Mouse (Mus musculus): ENCODE measurements around the gene Gldc. TPM values are rescaled to one million over a fixed set of nuclear protein-coding genes. Genes with fewer than 3 reads are reported as not detected.
"Not testable (repeated sequence)": the region's sequence is repeated elsewhere in the genome, so short reads cannot be mapped to it uniquely, and the experiment has no call there.

The Gldc gene
- 18.7 and 22.0 TPM in 2 replicates for polyA plus RNA-seq (2014; fragmentation: Nextera tagmentation; extraction: Ambion mirVana)

DNA sequence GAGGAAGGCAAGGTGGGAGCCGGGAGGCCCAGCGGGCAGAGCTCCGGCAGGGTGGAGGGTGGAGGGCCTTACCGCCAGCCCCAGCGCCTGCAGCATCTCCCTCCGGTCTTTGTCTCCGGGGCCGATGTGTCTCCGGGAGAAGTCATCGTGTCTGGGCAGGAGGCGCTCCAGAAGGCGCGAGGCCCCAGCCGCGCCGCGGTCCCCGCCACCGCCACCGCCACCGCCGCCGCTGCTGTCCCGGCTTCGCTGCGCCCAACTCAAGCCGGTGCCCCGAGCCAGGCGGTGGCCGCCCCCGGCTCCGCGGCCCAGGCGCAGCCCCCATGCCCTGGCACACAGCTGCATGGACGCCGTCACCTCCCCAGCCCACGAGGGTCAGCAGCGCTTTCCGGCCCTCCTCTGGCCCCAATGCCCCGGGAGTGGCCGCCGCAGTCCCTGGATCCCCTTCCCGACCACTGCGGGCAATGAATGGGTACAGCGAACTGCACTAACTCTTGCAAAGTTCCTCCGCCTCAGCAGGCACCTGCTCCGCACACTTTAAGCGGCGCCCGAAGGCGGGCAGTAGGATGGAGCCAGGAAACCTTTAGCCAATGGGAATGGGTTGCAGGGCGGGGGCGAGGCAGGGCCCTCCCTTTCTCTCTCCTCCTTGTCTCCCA is at the start of gene Gldc:
TSS of gene Gldc (minus strand) at position 511 of the 653 bp plus-strand sequence.
- H3K36me3 ChIP-seq (ENCODE audit: control insufficient read depth, insufficient read depth, low read length), result no peaks in the 10 kb centered on the region
- H3K4me3 ChIP-seq (ENCODE audit: low read depth, low read length), result peak within 1 kb of the TSS; percentile 76
- ATAC-seq (ENCODE audit: low FRiP score), result peak; percentile 97
- peak; percentile 83 for DNase-seq (ENCODE audit: low spot score)
- no peaks in the 10 kb centered on the region for H3K9me3 ChIP-seq (ENCODE audit: control insufficient read depth, low read length)
- WGBS, result 0% methylated on average over 46 of the region's 53 CpGs
- peak within 1 kb of the TSS; percentile 95 for H3K4me2 ChIP-seq (replicated peaks; ENCODE audit: low read depth, low read length)
- H3K4me1 ChIP-seq (replicated peaks; ENCODE audit: control insufficient read depth, insufficient read depth, low read length), result no peaks in the 10 kb centered on the region
- H3K27ac ChIP-seq (ENCODE audit: low read depth, low read length), result peak within 1 kb of the TSS; percentile 73; the same call in 1 of the 2 replicates
- H3K27me3 ChIP-seq (ENCODE audit: control insufficient read depth, insufficient read depth, low read length), result no peaks in the 10 kb centered on the region
- H3K9ac ChIP-seq (ENCODE audit: low read depth, low read length), result peak within 1 kb of the TSS; percentile 75

- H3K36me3 ChIP-seq (ENCODE audit: control insufficient read depth, insufficient read depth, low read length); H3K9me3 ChIP-seq (ENCODE audit: control insufficient read depth, low read length); H3K4me2 ChIP-seq (replicated peaks; ENCODE audit: low read depth, low read length); H3K27ac ChIP-seq (ENCODE audit: low read depth, low read length); H3K4me1 ChIP-seq (replicated peaks; ENCODE audit: control insufficient read depth, insufficient read depth, low read length); H3K27me3 ChIP-seq (ENCODE audit: control insufficient read depth, insufficient read depth, low read length); H3K4me3 ChIP-seq (ENCODE audit: low read depth, low read length); ATAC-seq (ENCODE audit: low FRiP score); DNase-seq (ENCODE audit: low spot score); H3K9ac ChIP-seq (ENCODE audit: low read depth, low read length): not testable (repeated sequence)
- WGBS, result 93% methylated on average over 8 of the region's 8 CpGs
Measured at GRCm38 (mm10) chr19:30222593-30222992, 47.4 kb upstream of the Gldc start.

DNA sequence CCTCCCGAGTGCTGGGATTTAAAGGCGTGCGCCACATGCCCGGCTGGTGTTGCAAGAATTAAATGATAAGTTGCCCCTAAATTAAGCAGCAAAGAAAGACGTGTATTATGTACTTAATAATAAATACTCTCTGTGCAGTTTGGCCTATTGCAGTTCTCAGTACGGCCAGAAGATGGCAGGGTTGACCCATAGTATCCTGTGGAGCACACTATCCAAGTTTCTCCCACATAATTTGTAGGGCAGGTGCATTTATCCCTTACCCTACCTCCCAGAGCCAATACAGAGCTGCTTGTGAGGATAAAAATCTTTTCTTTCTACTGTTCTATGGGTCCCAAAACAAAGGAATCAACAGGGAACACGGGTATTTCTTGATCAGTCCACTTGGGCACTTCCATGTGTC is 42.1 kb upstream of the Gldc start:
- ATAC-seq (ENCODE audit: low FRiP score), result no peak
- 32% methylated on average over 7 of the region's 7 CpGs for WGBS
- H3K27me3 ChIP-seq (ENCODE audit: control insufficient read depth, insufficient read depth, low read length), result no peaks in the 10 kb centered on the region

GRCm38 (mm10) chr19:30216186-30216585 is 41.0 kb upstream of the Gldc start:
- H3K27me3 ChIP-seq (ENCODE audit: control insufficient read depth, insufficient read depth, low read length), result no peaks in the 10 kb centered on the region
- H3K36me3 ChIP-seq (ENCODE audit: control insufficient read depth, insufficient read depth, low read length), result no peaks in the 10 kb centered on the region
- H3K9ac ChIP-seq (ENCODE audit: low read depth, low read length), result no peak overlapping the region
- no peak for ATAC-seq (ENCODE audit: low FRiP score)
- H3K4me2 ChIP-seq (replicated peaks; ENCODE audit: low read depth, low read length), result no peak overlapping the region
- H3K4me3 ChIP-seq (ENCODE audit: low read depth, low read length), result no peak overlapping the region
- no peak overlapping the region for H3K27ac ChIP-seq (ENCODE audit: low read depth, low read length)
- WGBS, result 79% methylated on average over 4 of the region's 4 CpGs
- DNase-seq (ENCODE audit: low spot score), result no peak
- no peaks in the 10 kb centered on the region for H3K4me1 ChIP-seq (replicated peaks; ENCODE audit: control insufficient read depth, insufficient read depth, low read length)
- no peaks in the 10 kb centered on the region for H3K9me3 ChIP-seq (ENCODE audit: control insufficient read depth, low read length)

More for the DNA sequence above, 42.1 kb upstream of the Gldc start:
- Histone ChIP-seq H3K4me2 (replicated peaks; ENCODE audit: low read depth, low read length) (no peak overlapping the region), H3K36me3 (ENCODE audit: control insufficient read depth, insufficient read depth, low read length) (no peaks in the 10 kb centered on the region), H3K9ac (ENCODE audit: low read depth, low read length) (no peak overlapping the region), H3K27ac (ENCODE audit: low read depth, low read length) (no peak overlapping the region), H3K4me1 (replicated peaks; ENCODE audit: control insufficient read depth, insufficient read depth, low read length) (no peaks in the 10 kb centered on the region), H3K9me3 (ENCODE audit: control insufficient read depth, low read length) (no peaks in the 10 kb centered on the region), H3K4me3 (ENCODE audit: low read depth, low read length) (no peak overlapping the region)
- DNase-seq (ENCODE audit: low spot score), result peak; percentile 80

GRCm38 (mm10) chr19:30215736-30216135 is 40.5 kb upstream of the Gldc start:
- H3K27ac ChIP-seq (ENCODE audit: low read depth, low read length); H3K4me2 ChIP-seq (replicated peaks; ENCODE audit: low read depth, low read length); H3K4me1 ChIP-seq (replicated peaks; ENCODE audit: control insufficient read depth, insufficient read depth, low read length); H3K36me3 ChIP-seq (ENCODE audit: control insufficient read depth, insufficient read depth, low read length); H3K27me3 ChIP-seq (ENCODE audit: control insufficient read depth, insufficient read depth, low read length); ATAC-seq (ENCODE audit: low FRiP score); H3K9me3 ChIP-seq (ENCODE audit: control insufficient read depth, low read length); DNase-seq (ENCODE audit: low spot score); H3K9ac ChIP-seq (ENCODE audit: low read depth, low read length); H3K4me3 ChIP-seq (ENCODE audit: low read depth, low read length): not testable (repeated sequence)
- WGBS, result 62% methylated on average over 2 of the region's 2 CpGs

- ATAC-seq (ENCODE audit: low FRiP score) (no peak), DNase-seq (ENCODE audit: low spot score) (no peak)
- no peak overlapping the region for H3K9ac ChIP-seq (ENCODE audit: low read depth, low read length)
- H3K27ac ChIP-seq (ENCODE audit: low read depth, low read length), result no peak overlapping the region
- H3K4me2 ChIP-seq (replicated peaks; ENCODE audit: low read depth, low read length), result no peak overlapping the region
- H3K27me3 ChIP-seq (ENCODE audit: control insufficient read depth, insufficient read depth, low read length), result no peaks in the 10 kb centered on the region
- H3K36me3 ChIP-seq (ENCODE audit: control insufficient read depth, insufficient read depth, low read length), result no peaks in the 10 kb centered on the region
- no peak overlapping the region for H3K4me3 ChIP-seq (ENCODE audit: low read depth, low read length)
- no peaks in the 10 kb centered on the region for H3K4me1 ChIP-seq (replicated peaks; ENCODE audit: control insufficient read depth, insufficient read depth, low read length)
- WGBS, result 24% methylated on average over 2 of the region's 2 CpGs
- no peaks in the 10 kb centered on the region for H3K9me3 ChIP-seq (ENCODE audit: control insufficient read depth, low read length)
Measured at GRCm38 (mm10) chr19:30214026-30214425, 38.8 kb upstream of the Gldc start.

DNA sequence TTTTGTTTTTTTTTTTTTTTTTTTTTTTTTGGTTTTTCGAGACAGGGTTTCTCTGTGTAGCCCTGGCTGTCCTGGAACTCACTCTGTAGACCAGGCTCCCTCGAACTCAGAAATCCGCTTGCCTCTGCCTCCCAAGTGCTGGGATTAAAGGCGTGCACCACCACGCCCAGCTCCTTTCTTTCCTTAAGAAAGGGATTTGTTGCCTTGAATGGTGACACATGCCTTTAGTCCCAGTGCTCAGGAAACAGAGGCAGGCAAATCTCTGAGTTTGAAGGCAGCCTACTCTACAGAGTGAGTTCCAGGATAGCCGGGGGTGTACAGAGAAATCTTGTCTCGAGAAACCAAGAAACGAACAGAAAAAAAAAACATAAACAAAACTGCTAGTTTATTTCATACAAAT is 33.8 kb upstream of the Gldc start:
- not testable (repeated sequence) for H3K27me3 ChIP-seq (ENCODE audit: control insufficient read depth, insufficient read depth, low read length); ATAC-seq (ENCODE audit: low FRiP score)

DNA sequence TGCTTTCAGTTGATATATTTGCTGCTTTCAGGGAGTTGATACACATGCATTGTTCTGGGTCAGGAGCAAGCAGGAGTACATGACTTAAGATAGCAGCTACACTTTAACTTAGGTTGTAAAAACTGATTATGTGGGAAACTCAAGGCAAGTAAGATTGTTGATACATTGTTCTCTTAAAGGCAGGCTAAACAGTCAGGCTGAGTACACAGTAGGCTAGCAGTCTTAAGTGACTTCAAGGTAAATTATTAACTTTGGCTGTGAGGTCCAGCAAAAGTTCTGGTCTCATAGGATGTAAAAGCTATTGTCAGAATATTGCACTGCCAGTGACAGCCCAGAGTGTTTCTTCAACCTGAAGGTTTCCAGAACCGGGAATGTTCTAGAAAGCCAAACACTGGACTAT is 31.8 kb upstream of the Gldc start:
- H3K4me3 ChIP-seq (ENCODE audit: low read depth, low read length), result no peak overlapping the region
- no peaks in the 10 kb centered on the region for H3K9me3 ChIP-seq (ENCODE audit: control insufficient read depth, low read length)
- H3K4me1 ChIP-seq (replicated peaks; ENCODE audit: control insufficient read depth, insufficient read depth, low read length), result no peaks in the 10 kb centered on the region
- H3K27ac ChIP-seq (ENCODE audit: low read depth, low read length), result no peak overlapping the region
- DNase-seq (ENCODE audit: low spot score), result no peak
- ATAC-seq (ENCODE audit: low FRiP score), result no peak
- H3K36me3 ChIP-seq (ENCODE audit: control insufficient read depth, insufficient read depth, low read length), result no peaks in the 10 kb centered on the region
- H3K27me3 ChIP-seq (ENCODE audit: control insufficient read depth, insufficient read depth, low read length), result no peaks in the 10 kb centered on the region
- H3K9ac ChIP-seq (ENCODE audit: low read depth, low read length), result no peak overlapping the region
- 75% methylated on average over 1 of the region's 1 CpGs for WGBS
- no peak overlapping the region for H3K4me2 ChIP-seq (replicated peaks; ENCODE audit: low read depth, low read length)

More for the DNA sequence above, 33.8 kb upstream of the Gldc start:
- H3K9me3 ChIP-seq (ENCODE audit: control insufficient read depth, low read length); H3K36me3 ChIP-seq (ENCODE audit: control insufficient read depth, insufficient read depth, low read length); H3K4me1 ChIP-seq (replicated peaks; ENCODE audit: control insufficient read depth, insufficient read depth, low read length); H3K9ac ChIP-seq (ENCODE audit: low read depth, low read length); H3K27ac ChIP-seq (ENCODE audit: low read depth, low read length); H3K4me3 ChIP-seq (ENCODE audit: low read depth, low read length); H3K4me2 ChIP-seq (replicated peaks; ENCODE audit: low read depth, low read length); DNase-seq (ENCODE audit: low spot score): not testable (repeated sequence)
- WGBS, result 88% methylated on average over 8 of the region's 8 CpGs

GRCm38 (mm10) chr19:30205874-30206273 is 30.6 kb upstream of the Gldc start:
- 0 out of 2 replicates have a peak, but pooled peaks have one; percentile 17 for ATAC-seq (ENCODE audit: low FRiP score)
- H3K9ac ChIP-seq (ENCODE audit: low read depth, low read length), result no peak overlapping the region
- H3K4me2 ChIP-seq (replicated peaks; ENCODE audit: low read depth, low read length), result no peak overlapping the region
- H3K9me3 ChIP-seq (ENCODE audit: control insufficient read depth, low read length), result no peaks in the 10 kb centered on the region
- H3K4me1 ChIP-seq (replicated peaks; ENCODE audit: control insufficient read depth, insufficient read depth, low read length), result no peaks in the 10 kb centered on the region
- H3K27ac ChIP-seq (ENCODE audit: low read depth, low read length), result no peak overlapping the region
- 81% methylated on average over 4 of the region's 4 CpGs for WGBS
- no peaks in the 10 kb centered on the region for H3K27me3 ChIP-seq (ENCODE audit: control insufficient read depth, insufficient read depth, low read length)
- no peak overlapping the region for H3K4me3 ChIP-seq (ENCODE audit: low read depth, low read length)
- H3K36me3 ChIP-seq (ENCODE audit: control insufficient read depth, insufficient read depth, low read length), result no peaks in the 10 kb centered on the region
- DNase-seq (ENCODE audit: low spot score), result no peak

Data from hindbrain, embryonic 11.5 days (tissue).